Mouse (Mus musculus): ENCODE data around the gene Lypd6. TPM values are rescaled to one million over a fixed set of nuclear protein-coding genes. Genes with fewer than 3 reads are reported as not detected.

Gene Lypd6
- polyA plus RNA-seq (2014; fragmentation: Nextera tagmentation; extraction: Ambion mirVana), result 6.3 and 8.4 TPM in 2 replicates

DNA sequence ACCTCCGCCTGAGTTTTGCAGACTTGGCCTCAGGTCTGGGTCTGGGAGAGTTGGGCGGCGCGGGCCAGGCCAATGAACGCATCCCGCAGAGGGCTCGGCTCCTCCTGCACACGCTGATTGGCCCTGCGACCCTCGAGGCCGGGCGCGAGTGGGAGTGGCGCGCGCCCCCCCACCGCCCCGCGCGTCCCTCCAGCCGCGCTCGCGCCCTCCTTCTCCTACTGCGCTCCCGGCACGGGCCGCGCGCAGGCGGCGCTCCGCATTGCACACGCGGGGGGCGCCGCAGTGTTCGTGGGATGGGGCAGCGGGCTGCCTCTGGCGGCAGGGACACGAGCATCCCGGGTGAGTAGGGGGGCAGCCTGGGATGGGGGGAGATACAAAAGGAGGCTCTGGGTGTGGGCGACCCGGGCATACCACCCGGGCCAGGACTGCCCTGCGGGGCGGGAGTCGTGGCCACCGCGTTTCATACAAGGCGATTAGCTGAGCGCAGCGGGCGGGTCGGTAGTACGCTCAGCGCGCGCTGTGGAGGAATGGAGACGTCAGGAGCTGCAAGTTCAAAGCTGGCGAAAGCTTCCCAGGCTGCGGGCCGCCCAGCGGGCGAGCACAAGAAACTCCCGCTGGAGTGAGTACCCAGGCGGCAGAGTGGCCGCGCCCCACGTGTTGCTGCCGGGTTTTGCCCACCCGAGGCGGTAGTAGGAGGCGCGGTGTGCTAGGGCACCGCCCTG is at the start of gene Lypd6:
TSS of gene Lypd6 (plus strand) at position 184 of the 722 bp plus-strand sequence.
- peak within 1 kb of the TSS; percentile 54 for H3K9ac ChIP-seq (replicated peaks; ENCODE audit: low read length)
- H3K36me3 ChIP-seq (ENCODE audit: control insufficient read depth, insufficient read depth, low read length), result no peaks in the 10 kb centered on the region
- H3K4me3 ChIP-seq (replicated peaks; ENCODE audit: low read depth, low read length), result peak within 1 kb of the TSS; percentile 61
- H3K9me3 ChIP-seq (ENCODE audit: control insufficient read depth, low read length), result no peaks in the 10 kb centered on the region
- 0 out of 2 replicates have a peak within 1 kb of the TSS, but pooled peaks have one; percentile 20 for H3K27ac ChIP-seq (replicated peaks; ENCODE audit: low read depth, low read length)
- no peaks in the 10 kb centered on the region for H3K27me3 ChIP-seq (ENCODE audit: control insufficient read depth, insufficient read depth, low read length)
- peak; percentile 91 for ATAC-seq (ENCODE audit: low FRiP score, low TSS enrichment)
- DNase-seq, result peak; percentile 88
- H3K4me1 ChIP-seq (ENCODE audit: control insufficient read depth, insufficient read depth, low read length), result peaks cover 16% of the 10 kb centered on the region
- WGBS, result under 1% methylated on average over 71 of the region's 76 CpGs
- peak within 1 kb of the TSS; percentile 96 for H3K4me2 ChIP-seq (ENCODE audit: low read length)

- Histone ChIP-seq H3K9me3 (ENCODE audit: control insufficient read depth, low read length) (no peaks in the 10 kb centered on the region), H3K27ac (replicated peaks; ENCODE audit: low read depth, low read length) (no peak overlapping the region), H3K36me3 (ENCODE audit: control insufficient read depth, insufficient read depth, low read length) (no peaks in the 10 kb centered on the region), H3K27me3 (ENCODE audit: control insufficient read depth, insufficient read depth, low read length) (no peaks in the 10 kb centered on the region), H3K4me2 (ENCODE audit: low read length) (no peak overlapping the region), H3K4me1 (ENCODE audit: control insufficient read depth, insufficient read depth, low read length) (no peaks in the 10 kb centered on the region), H3K9ac (replicated peaks; ENCODE audit: low read length) (no peak overlapping the region), H3K4me3 (replicated peaks; ENCODE audit: low read depth, low read length) (no peak overlapping the region)
- no peak for ATAC-seq (ENCODE audit: low FRiP score, low TSS enrichment)
- 93% methylated on average over 1 of the region's 1 CpGs for WGBS
- DNase-seq, result no peak
Measured at GRCm38 (mm10) chr2:50019477-50019876, 46.8 kb upstream of the Lypd6 start.

- H3K4me2 ChIP-seq (ENCODE audit: low read length), result no peak overlapping the region
- no peak overlapping the region for H3K9ac ChIP-seq (replicated peaks; ENCODE audit: low read length)
- no peaks in the 10 kb centered on the region for H3K36me3 ChIP-seq (ENCODE audit: control insufficient read depth, insufficient read depth, low read length)
- H3K4me1 ChIP-seq (ENCODE audit: control insufficient read depth, insufficient read depth, low read length), result 0 out of 2 replicates have a peak, but pooled peaks cover 4% of the 10 kb centered on the region
- no peaks in the 10 kb centered on the region for H3K27me3 ChIP-seq (ENCODE audit: control insufficient read depth, insufficient read depth, low read length)
- ATAC-seq (ENCODE audit: low FRiP score, low TSS enrichment) (no peak), DNase-seq (no peak)
- 89% methylated on average over 5 of the region's 5 CpGs for WGBS
- no peaks in the 10 kb centered on the region for H3K9me3 ChIP-seq (ENCODE audit: control insufficient read depth, low read length)
- H3K27ac ChIP-seq (replicated peaks; ENCODE audit: low read depth, low read length), result no peak overlapping the region
- no peak overlapping the region for H3K4me3 ChIP-seq (replicated peaks; ENCODE audit: low read depth, low read length)
Measured at GRCm38 (mm10) chr2:50025549-50025948, 40.7 kb upstream of the Lypd6 start.

- H3K4me1 ChIP-seq (ENCODE audit: control insufficient read depth, insufficient read depth, low read length), result 0 out of 2 replicates have a peak, but pooled peaks cover 4% of the 10 kb centered on the region
- no peaks in the 10 kb centered on the region for H3K36me3 ChIP-seq (ENCODE audit: control insufficient read depth, insufficient read depth, low read length)
- no peak overlapping the region for H3K4me2 ChIP-seq (ENCODE audit: low read length)
- H3K27me3 ChIP-seq (ENCODE audit: control insufficient read depth, insufficient read depth, low read length), result no peaks in the 10 kb centered on the region
- no peaks in the 10 kb centered on the region for H3K9me3 ChIP-seq (ENCODE audit: control insufficient read depth, low read length)
- ATAC-seq (ENCODE audit: low FRiP score, low TSS enrichment) (no peak), DNase-seq (no peak)
- WGBS, result 65% methylated on average over 8 of the region's 8 CpGs
- H3K9ac ChIP-seq (replicated peaks; ENCODE audit: low read length), result no peak overlapping the region
- H3K27ac ChIP-seq (replicated peaks; ENCODE audit: low read depth, low read length), result no peak overlapping the region
- H3K4me3 ChIP-seq (replicated peaks; ENCODE audit: low read depth, low read length), result no peak overlapping the region
Measured at GRCm38 (mm10) chr2:50028930-50029329, 37.3 kb upstream of the Lypd6 start.

DNA sequence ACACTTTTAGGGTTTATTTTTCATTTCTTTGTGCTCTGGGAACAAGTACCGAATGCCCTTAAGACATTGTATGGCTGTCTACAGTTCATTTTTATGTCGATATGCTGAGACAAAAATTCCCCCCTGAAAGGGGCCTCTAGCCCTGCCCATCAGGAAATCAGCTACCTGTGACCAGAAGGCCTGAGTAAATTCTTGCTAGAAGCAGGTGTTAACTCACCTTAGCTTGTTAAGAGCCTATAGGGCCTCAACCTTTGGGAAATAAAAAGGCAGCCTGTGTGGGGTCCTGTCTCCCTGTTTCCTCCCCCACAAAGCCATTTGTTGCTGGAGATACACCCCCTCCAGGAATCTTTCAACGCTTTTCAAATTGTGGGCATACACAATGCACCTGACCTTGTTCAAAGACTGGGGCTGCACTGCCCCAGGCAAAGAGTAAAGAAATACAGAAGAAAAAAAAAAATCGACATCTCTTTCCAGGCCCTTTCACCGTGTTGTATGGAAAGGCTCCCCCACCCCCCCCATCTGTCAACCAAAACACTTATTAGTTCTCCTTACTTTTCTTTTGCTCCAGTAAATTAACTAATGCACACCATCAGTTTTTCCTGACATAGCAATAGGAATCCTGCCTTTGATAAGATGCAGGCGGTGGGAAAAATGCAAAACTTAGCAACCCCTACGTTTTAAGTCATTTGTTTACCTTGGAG is 21.9 kb upstream of the Lypd6 start:
- Histone ChIP-seq H3K36me3 (ENCODE audit: control insufficient read depth, insufficient read depth, low read length) (no peaks in the 10 kb centered on the region), H3K9ac (replicated peaks; ENCODE audit: low read length) (no peak overlapping the region), H3K27me3 (ENCODE audit: control insufficient read depth, insufficient read depth, low read length) (no peaks in the 10 kb centered on the region), H3K9me3 (ENCODE audit: control insufficient read depth, low read length) (no peaks in the 10 kb centered on the region), H3K27ac (replicated peaks; ENCODE audit: low read depth, low read length) (no peak overlapping the region), H3K4me3 (replicated peaks; ENCODE audit: low read depth, low read length) (no peak overlapping the region), H3K4me1 (ENCODE audit: control insufficient read depth, insufficient read depth, low read length) (no peaks in the 10 kb centered on the region), H3K4me2 (ENCODE audit: low read length) (no peak overlapping the region)
- ATAC-seq (ENCODE audit: low FRiP score, low TSS enrichment) (no peak), DNase-seq (no peak)
- WGBS, result 51% methylated on average over 7 of the region's 7 CpGs

- H3K9ac ChIP-seq (replicated peaks; ENCODE audit: low read length), result no peak overlapping the region
- H3K9me3 ChIP-seq (ENCODE audit: control insufficient read depth, low read length), result no peaks in the 10 kb centered on the region
- 65% methylated on average over 7 of the region's 7 CpGs for WGBS
- no peaks in the 10 kb centered on the region for H3K36me3 ChIP-seq (ENCODE audit: control insufficient read depth, insufficient read depth, low read length)
- no peak overlapping the region for H3K4me3 ChIP-seq (replicated peaks; ENCODE audit: low read depth, low read length)
- no peaks in the 10 kb centered on the region for H3K4me1 ChIP-seq (ENCODE audit: control insufficient read depth, insufficient read depth, low read length)
- no peak overlapping the region for H3K4me2 ChIP-seq (ENCODE audit: low read length)
- ATAC-seq (ENCODE audit: low FRiP score, low TSS enrichment) (no peak), DNase-seq (no peak)
- no peaks in the 10 kb centered on the region for H3K27me3 ChIP-seq (ENCODE audit: control insufficient read depth, insufficient read depth, low read length)
- no peak overlapping the region for H3K27ac ChIP-seq (replicated peaks; ENCODE audit: low read depth, low read length)
Measured at GRCm38 (mm10) chr2:50044871-50045470, 21.3 kb upstream of the Lypd6 start.

- H3K9me3 ChIP-seq (ENCODE audit: control insufficient read depth, low read length), result no peaks in the 10 kb centered on the region
- H3K9ac ChIP-seq (replicated peaks; ENCODE audit: low read length), result no peak overlapping the region
- H3K4me1 ChIP-seq (ENCODE audit: control insufficient read depth, insufficient read depth, low read length), result no peaks in the 10 kb centered on the region
- no peak overlapping the region for H3K4me3 ChIP-seq (replicated peaks; ENCODE audit: low read depth, low read length)
- H3K27me3 ChIP-seq (ENCODE audit: control insufficient read depth, insufficient read depth, low read length), result no peaks in the 10 kb centered on the region
- 90% methylated on average over 4 of the region's 4 CpGs for WGBS
- no peaks in the 10 kb centered on the region for H3K36me3 ChIP-seq (ENCODE audit: control insufficient read depth, insufficient read depth, low read length)
- no peak overlapping the region for H3K4me2 ChIP-seq (ENCODE audit: low read length)
- ATAC-seq (ENCODE audit: low FRiP score, low TSS enrichment), result no peak
- no peak overlapping the region for H3K27ac ChIP-seq (replicated peaks; ENCODE audit: low read depth, low read length)
- DNase-seq, result no peak
Measured at GRCm38 (mm10) chr2:50045841-50046240, 20.4 kb upstream of the Lypd6 start.

- no peaks in the 10 kb centered on the region for H3K9me3 ChIP-seq (ENCODE audit: control insufficient read depth, low read length)
- H3K4me3 ChIP-seq (replicated peaks; ENCODE audit: low read depth, low read length), result no peak overlapping the region
- no peak for ATAC-seq (ENCODE audit: low FRiP score, low TSS enrichment)
- H3K36me3 ChIP-seq (ENCODE audit: control insufficient read depth, insufficient read depth, low read length), result no peaks in the 10 kb centered on the region
- H3K9ac ChIP-seq (replicated peaks; ENCODE audit: low read length), result no peak overlapping the region
- H3K4me2 ChIP-seq (ENCODE audit: low read length), result no peak overlapping the region
- no peak overlapping the region for H3K27ac ChIP-seq (replicated peaks; ENCODE audit: low read depth, low read length)
- H3K4me1 ChIP-seq (ENCODE audit: control insufficient read depth, insufficient read depth, low read length), result no peaks in the 10 kb centered on the region
- no peak for DNase-seq
- no peaks in the 10 kb centered on the region for H3K27me3 ChIP-seq (ENCODE audit: control insufficient read depth, insufficient read depth, low read length)
Measured at GRCm38 (mm10) chr2:50048442-50048841, 17.8 kb upstream of the Lypd6 start.

Data from midbrain, embryonic 14.5 days (tissue).